Mouse (Mus musculus) heart, embryonic 10.5 days (tissue): ENCODE measurements at regions not wholly inside any gene's neighbourhood (a gene's known extent, or its start where the extent isn't known, plus 50 kb on each side); places are given as distances from the start of the nearest gene placed in this dataset.

Experiments
- DNase-seq: peaks from one replicate; pipeline ENCODE4 v3.0.0-alpha.2; 2017; ENCODE audit warnings: low spot score
- H3K27ac ChIP-seq: fragments of 300-500 bp; sonication (generic); 2 replicates; pipeline ENCODE4 v1.5.1; 2016; ENCODE audit warnings: mild to moderate bottlenecking
- H3K27me3 ChIP-seq: fragments of 300-500 bp; sonication (generic); 2 replicates; pipeline ENCODE4 v1.6.1; 2016; ENCODE audit warnings: mild to moderate bottlenecking; ENCODE audit not compliant: poor library complexity, insufficient read depth, severe bottlenecking
- H3K36me3 ChIP-seq: fragments of 300-500 bp; sonication (generic); 2 replicates; pipeline ENCODE4 v1.6.1; 2016; ENCODE audit warnings: mild to moderate bottlenecking, moderate library complexity
- H3K4me1 ChIP-seq: fragments of 300-500 bp; sonication (generic); 2 replicates; pipeline ENCODE4 v1.6.1; 2016; ENCODE audit warnings: mild to moderate bottlenecking
- H3K4me3 ChIP-seq: fragments of 300-500 bp; sonication (generic); 2 replicates; pipeline ENCODE4 v1.5.1; 2016; ENCODE audit warnings: mild to moderate bottlenecking, moderate library complexity
- H3K9me3 ChIP-seq: fragments of 300-500 bp; sonication (generic); 2 replicates; pipeline ENCODE4 v1.6.1; 2016; ENCODE audit warnings: mild to moderate bottlenecking, moderate library complexity
- WGBS: fragments of 180-500 bp; shearing (Covaris S2); methylation state at CpG from one replicate; pipeline ENCODE4 v1.1.7; 2016; 5-methylcytosine and 5-hydroxymethylcytosine counted together

- WGBS = 15% methylated on average over 6 of the region's 6 CpGs
- no peaks in the 10 kb centered on the region for H3K27me3 ChIP-seq
- DNase-seq = no peak
- no peaks in the 10 kb centered on the region for H3K9me3 ChIP-seq
- H3K4me3 ChIP-seq = no peak overlapping the region
- no peak overlapping the region for H3K27ac ChIP-seq
- no peaks in the 10 kb centered on the region for H3K36me3 ChIP-seq
- H3K4me1 ChIP-seq = peaks cover 6% of the 10 kb centered on the region; the same call in 1 of the 2 replicates
Measured at GRCm38 (mm10) chr13:44171639-44172038, 387.1 kb downstream of the Cd83 start.

- WGBS = 62% methylated on average over 5 of the region's 5 CpGs
- Histone ChIP-seq H3K36me3 (no peaks in the 10 kb centered on the region), H3K4me3 (no peak overlapping the region), H3K4me1 (no peaks in the 10 kb centered on the region; the same call in 1 of the 2 replicates), H3K27me3 (no peaks in the 10 kb centered on the region), H3K27ac (no peak overlapping the region), H3K9me3 (no peaks in the 10 kb centered on the region)
- no peak for DNase-seq
Measured at GRCm38 (mm10) chr13:44172701-44173100, 388.1 kb downstream of the Cd83 start.

- Histone ChIP-seq H3K27me3 (no peaks in the 10 kb centered on the region), H3K27ac (no peak overlapping the region), H3K36me3 (no peaks in the 10 kb centered on the region), H3K4me3 (no peak overlapping the region), H3K4me1 (no peaks in the 10 kb centered on the region), H3K9me3 (no peaks in the 10 kb centered on the region)
- WGBS = 83% methylated on average over 2 of the region's 2 CpGs
- no peak for DNase-seq
Measured at GRCm38 (mm10) chr13:44174236-44174635, 389.7 kb downstream of the Cd83 start.

- WGBS = 87% methylated on average over 8 of the region's 8 CpGs
- no peak for DNase-seq
- Histone ChIP-seq H3K36me3 (no peaks in the 10 kb centered on the region), H3K4me3 (no peak overlapping the region), H3K9me3 (no peaks in the 10 kb centered on the region), H3K4me1 (0 out of 2 replicates have a peak, but pooled peaks cover 3% of the 10 kb centered on the region), H3K27me3 (no peaks in the 10 kb centered on the region), H3K27ac (no peak overlapping the region)
Measured at GRCm38 (mm10) chr13:44175300-44176036, 390.9 kb downstream of the Cd83 start.

GRCm38 (mm10) chr13:44176121-44176520 is 391.5 kb downstream of the Cd83 start:
- H3K9me3 ChIP-seq = no peaks in the 10 kb centered on the region
- H3K27ac ChIP-seq = no peak overlapping the region
- 80% methylated on average over 8 of the region's 8 CpGs for WGBS
- H3K4me1 ChIP-seq = 0 out of 2 replicates have a peak, but pooled peaks cover 5% of the 10 kb centered on the region
- H3K27me3 ChIP-seq = no peaks in the 10 kb centered on the region
- no peak for DNase-seq
- no peaks in the 10 kb centered on the region for H3K36me3 ChIP-seq
- H3K4me3 ChIP-seq = no peak overlapping the region

GRCm38 (mm10) chr13:44178006-44178405 is 393.4 kb downstream of the Cd83 start:
- Histone ChIP-seq H3K4me3 (no peak overlapping the region), H3K27me3 (no peaks in the 10 kb centered on the region), H3K36me3 (no peaks in the 10 kb centered on the region), H3K4me1 (0 out of 2 replicates have a peak, but pooled peaks cover 5% of the 10 kb centered on the region), H3K27ac (no peak overlapping the region), H3K9me3 (no peaks in the 10 kb centered on the region)
- no peak for DNase-seq
- 83% methylated on average over 6 of the region's 6 CpGs for WGBS

- no peak overlapping the region for H3K4me3 ChIP-seq
- no peak for DNase-seq
- H3K36me3 ChIP-seq = no peaks in the 10 kb centered on the region
- WGBS = 74% methylated on average over 3 of the region's 3 CpGs
- H3K9me3 ChIP-seq = no peaks in the 10 kb centered on the region
- H3K27me3 ChIP-seq = no peaks in the 10 kb centered on the region
- H3K4me1 ChIP-seq = 0 out of 2 replicates have a peak, but pooled peaks cover 5% of the 10 kb centered on the region
- no peak overlapping the region for H3K27ac ChIP-seq
Measured at GRCm38 (mm10) chr13:44180384-44180783, 395.8 kb downstream of the Cd83 start.

- no peaks in the 10 kb centered on the region for H3K36me3 ChIP-seq
- H3K4me1 ChIP-seq = 0 out of 2 replicates have a peak, but pooled peaks cover 5% of the 10 kb centered on the region
- no peaks in the 10 kb centered on the region for H3K9me3 ChIP-seq
- H3K27me3 ChIP-seq = no peaks in the 10 kb centered on the region
- no peak overlapping the region for H3K4me3 ChIP-seq
- no peak overlapping the region for H3K27ac ChIP-seq
- 74% methylated on average over 15 of the region's 15 CpGs for WGBS
- no peak for DNase-seq
Measured at GRCm38 (mm10) chr13:44182544-44183191, 398.1 kb downstream of the Cd83 start.

- H3K9me3 ChIP-seq = no peaks in the 10 kb centered on the region
- no peaks in the 10 kb centered on the region for H3K4me1 ChIP-seq
- H3K4me3 ChIP-seq = no peak overlapping the region
- no peaks in the 10 kb centered on the region for H3K27me3 ChIP-seq
- WGBS = 89% methylated on average over 5 of the region's 5 CpGs
- no peaks in the 10 kb centered on the region for H3K36me3 ChIP-seq
- DNase-seq = no peak
- no peak overlapping the region for H3K27ac ChIP-seq
Measured at GRCm38 (mm10) chr13:44195365-44195764, 410.8 kb downstream of the Cd83 start.

- DNase-seq = peak; percentile 82
- Histone ChIP-seq H3K4me1 (peaks cover 39% of the 10 kb centered on the region), H3K36me3 (no peaks in the 10 kb centered on the region), H3K4me3 (no peak overlapping the region), H3K9me3 (no peaks in the 10 kb centered on the region), H3K27me3 (0 out of 2 replicates have a peak, but pooled peaks cover 8% of the 10 kb centered on the region), H3K27ac (peak overlapping the region; percentile 77)
- WGBS = 59% methylated on average over 4 of the region's 4 CpGs
Measured at GRCm38 (mm10) chr13:44206042-44206441, 421.5 kb downstream of the Cd83 start.

GRCm38 (mm10) chr13:44206448-44206847 is 421.9 kb downstream of the Cd83 start:
- H3K4me3 ChIP-seq = no peak overlapping the region
- H3K36me3 ChIP-seq = no peaks in the 10 kb centered on the region
- H3K27me3 ChIP-seq = 0 out of 2 replicates have a peak, but pooled peaks cover 8% of the 10 kb centered on the region
- H3K27ac ChIP-seq = peak overlapping the region; percentile 77
- DNase-seq = no peak
- 62% methylated on average over 4 of the region's 4 CpGs for WGBS
- no peaks in the 10 kb centered on the region for H3K9me3 ChIP-seq
- peaks cover 39% of the 10 kb centered on the region for H3K4me1 ChIP-seq

- no peak for DNase-seq
- peaks cover 12% of the 10 kb centered on the region; the same call in 1 of the 2 replicates for H3K27me3 ChIP-seq
- 66% methylated on average over 11 of the region's 11 CpGs for WGBS
- H3K4me3 ChIP-seq = no peak overlapping the region
- H3K4me1 ChIP-seq = peaks cover 43% of the 10 kb centered on the region
- no peaks in the 10 kb centered on the region for H3K36me3 ChIP-seq
- H3K27ac ChIP-seq = peak overlapping the region; percentile 3; the same call in 1 of the 2 replicates
- no peaks in the 10 kb centered on the region for H3K9me3 ChIP-seq
Measured at GRCm38 (mm10) chr13:44207400-44208005, 422.9 kb downstream of the Cd83 start.

GRCm38 (mm10) chr13:44209036-44209435 is 424.5 kb downstream of the Cd83 start:
- Histone ChIP-seq H3K4me3 (no peak overlapping the region), H3K27ac (peak overlapping the region; percentile 59), H3K27me3 (peaks cover 13% of the 10 kb centered on the region; the same call in 1 of the 2 replicates), H3K9me3 (no peaks in the 10 kb centered on the region), H3K4me1 (peaks cover 58% of the 10 kb centered on the region), H3K36me3 (no peaks in the 10 kb centered on the region)
- 38% methylated on average over 11 of the region's 11 CpGs for WGBS
- no peak for DNase-seq
